Mouse (Mus musculus) embryonic facial prominence, embryonic 14.5 days (tissue): ENCODE measurements at regions not wholly inside any gene's neighbourhood (a gene's known extent, or its start where the extent isn't known, plus 50 kb on each side); places are given as distances from the start of the nearest gene placed in this dataset.
A peak's percentile ranks its signal among the peaks of the same experiment; 100 is the strongest.

ENCODE experiments used
- ATAC-seq: fragments of 200-750 bp; cut with Nextera tagmentation; 2 replicates; pipeline ENCODE4 v1.8.0; 2017; ENCODE audit warnings: low read depth, moderate number of reproducible peaks, moderate TSS enrichment
- DNase-seq: peaks from one replicate; pipeline ENCODE4 v3.0.0-alpha.2; 2015; ENCODE audit warnings: low spot score
- H3K27ac ChIP-seq: fragments of 300-500 bp; sonication (generic); replicated peaks from 2 replicates; pipeline ENCODE4 v1.5.1; 2014; ENCODE audit warnings: low read depth, mild to moderate bottlenecking, low read length, moderate library complexity
- H3K27me3 ChIP-seq: fragments of 300-500 bp; sonication (generic); replicated peaks from 2 replicates; pipeline ENCODE4 v1.6.1; 2014; ENCODE audit warnings: low read length; ENCODE audit not compliant: control insufficient read depth, insufficient read depth
- H3K36me3 ChIP-seq: fragments of 300-500 bp; sonication (generic); 2 replicates; pipeline ENCODE4 v1.6.1; 2014; ENCODE audit warnings: low read length, mixed read lengths; ENCODE audit not compliant: control insufficient read depth, insufficient read depth
- H3K4me1 ChIP-seq: fragments of 300-500 bp; sonication (generic); 2 replicates; pipeline ENCODE4 v1.6.1; 2014; ENCODE audit warnings: antibody characterized with exemption, low read length; ENCODE audit not compliant: control insufficient read depth, insufficient read depth
- H3K4me2 ChIP-seq: fragments of 300-500 bp; sonication (generic); 2 replicates; pipeline ENCODE4 v1.6.1; 2014; ENCODE audit warnings: low read depth, mild to moderate bottlenecking, low read length, moderate library complexity, mixed read lengths
- H3K4me3 ChIP-seq: fragments of 300-500 bp; sonication (generic); 2 replicates; pipeline ENCODE4 v1.5.1; 2014; ENCODE audit warnings: low read depth, mild to moderate bottlenecking, low read length
- H3K9ac ChIP-seq: fragments of 300-500 bp; sonication (generic); 2 replicates; pipeline ENCODE4 v1.6.1; 2014; ENCODE audit warnings: low read depth, mild to moderate bottlenecking, low read length, moderate library complexity, mixed read lengths
- H3K9me3 ChIP-seq: fragments of 300-500 bp; sonication (generic); 2 replicates; pipeline ENCODE4 v1.6.1; 2016; ENCODE audit warnings: low read length; ENCODE audit not compliant: control insufficient read depth
- WGBS: fragments of 180-500 bp; shearing (Covaris S2); extraction: QIAGEN DNeasy Blood & Tissue Kit; methylation state at CpG from one replicate; pipeline ENCODE4 v1.1.7; 2014; 5-methylcytosine and 5-hydroxymethylcytosine counted together

DNA sequence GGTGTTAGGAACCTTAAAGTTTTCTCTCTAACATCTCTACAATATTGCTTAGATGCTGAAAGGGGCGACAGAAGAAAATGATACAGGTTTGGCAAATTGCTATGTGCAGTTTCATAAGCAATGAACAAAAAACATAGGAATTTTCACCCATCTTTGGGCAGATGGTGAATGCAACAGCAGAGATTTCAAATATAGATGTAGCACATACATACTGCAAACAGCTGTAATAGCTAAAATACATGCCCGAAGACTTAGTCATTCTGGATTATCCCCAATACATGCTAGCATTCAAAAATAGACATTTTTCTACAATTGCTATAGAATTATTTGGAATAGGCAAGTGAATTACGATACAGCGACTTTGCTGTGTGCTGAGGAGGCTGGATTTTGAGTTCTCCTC is 544.1 kb downstream of the D3Ertd751e start:
- H3K9me3 ChIP-seq: no peaks in the 10 kb centered on the region
- no peak overlapping the region for H3K4me2 ChIP-seq
- H3K27ac ChIP-seq: no peak overlapping the region
- H3K9ac ChIP-seq: no peak overlapping the region
- WGBS: 80% methylated on average over 4 of the region's 4 CpGs
- no peaks in the 10 kb centered on the region for H3K27me3 ChIP-seq
- DNase-seq (no peak), ATAC-seq (no peak)
- H3K4me3 ChIP-seq: no peak overlapping the region
- H3K4me1 ChIP-seq: no peaks in the 10 kb centered on the region
- H3K36me3 ChIP-seq: no peaks in the 10 kb centered on the region

DNA sequence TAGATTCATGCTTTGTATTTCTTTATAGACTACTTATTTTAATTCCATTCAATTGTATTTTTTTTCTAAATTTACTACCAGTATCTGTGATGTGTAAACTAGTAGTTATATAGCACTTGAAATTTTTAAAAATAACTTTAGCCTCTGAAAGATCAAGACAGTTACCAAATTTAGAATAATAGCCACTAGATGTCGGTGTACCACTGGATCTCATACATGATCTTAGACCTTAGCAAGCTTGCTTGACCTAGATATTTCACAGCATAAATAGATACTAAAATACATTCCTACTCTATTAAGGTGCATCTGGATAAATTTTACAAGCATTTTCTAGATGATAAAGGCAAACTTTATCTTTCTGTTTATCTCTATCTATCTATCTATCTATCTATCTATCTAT is 570.0 kb downstream of the D3Ertd751e start:
- Histone ChIP-seq H3K27me3 (no peaks in the 10 kb centered on the region), H3K27ac (no peak overlapping the region), H3K36me3 (no peaks in the 10 kb centered on the region), H3K4me1 (no peaks in the 10 kb centered on the region), H3K4me3 (no peak overlapping the region), H3K9me3 (no peaks in the 10 kb centered on the region), H3K9ac (no peak overlapping the region), H3K4me2 (no peak overlapping the region)
- 86% methylated on average over 1 of the region's 1 CpGs for WGBS
- ATAC-seq: no peak
- no peak for DNase-seq

- ATAC-seq (no peak), DNase-seq (peak; percentile 0)
- Histone ChIP-seq H3K4me1 (no peaks in the 10 kb centered on the region), H3K36me3 (no peaks in the 10 kb centered on the region), H3K27ac (no peak overlapping the region), H3K4me3 (no peak overlapping the region), H3K9me3 (no peaks in the 10 kb centered on the region), H3K9ac (no peak overlapping the region), H3K4me2 (no peak overlapping the region), H3K27me3 (no peaks in the 10 kb centered on the region)
- 77% methylated on average over 2 of the region's 2 CpGs for WGBS
Measured at GRCm38 (mm10) chr3:42327708-42328107, 585.3 kb downstream of the D3Ertd751e start.

DNA sequence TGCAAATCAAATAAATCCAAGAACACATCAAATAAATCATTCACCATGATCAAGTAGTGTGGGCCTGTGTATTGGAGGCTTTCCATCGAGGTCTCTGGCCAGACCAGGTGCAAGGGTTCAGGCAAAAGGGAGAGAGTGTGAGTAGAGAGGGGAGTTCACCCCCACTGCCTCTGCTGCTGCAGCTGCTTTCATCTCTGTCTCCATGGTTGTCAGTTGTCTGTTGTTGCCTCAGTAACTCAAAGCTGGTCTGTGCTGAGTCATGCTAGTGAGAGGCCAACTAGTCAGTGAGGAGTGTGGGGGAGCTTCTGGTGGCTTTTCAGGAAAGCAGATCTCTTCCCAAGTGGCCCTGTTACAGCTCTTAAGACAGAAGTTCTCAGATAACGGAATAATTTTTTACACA is 600.4 kb downstream of the D3Ertd751e start:
- ATAC-seq: no peak
- peak; percentile 2 for DNase-seq
- Histone ChIP-seq H3K4me3 (no peak overlapping the region), H3K4me2 (no peak overlapping the region), H3K4me1 (no peaks in the 10 kb centered on the region), H3K9me3 (no peaks in the 10 kb centered on the region), H3K36me3 (no peaks in the 10 kb centered on the region), H3K27me3 (no peaks in the 10 kb centered on the region), H3K27ac (no peak overlapping the region), H3K9ac (no peak overlapping the region)
- 63% methylated on average over 2 of the region's 2 CpGs for WGBS

DNA sequence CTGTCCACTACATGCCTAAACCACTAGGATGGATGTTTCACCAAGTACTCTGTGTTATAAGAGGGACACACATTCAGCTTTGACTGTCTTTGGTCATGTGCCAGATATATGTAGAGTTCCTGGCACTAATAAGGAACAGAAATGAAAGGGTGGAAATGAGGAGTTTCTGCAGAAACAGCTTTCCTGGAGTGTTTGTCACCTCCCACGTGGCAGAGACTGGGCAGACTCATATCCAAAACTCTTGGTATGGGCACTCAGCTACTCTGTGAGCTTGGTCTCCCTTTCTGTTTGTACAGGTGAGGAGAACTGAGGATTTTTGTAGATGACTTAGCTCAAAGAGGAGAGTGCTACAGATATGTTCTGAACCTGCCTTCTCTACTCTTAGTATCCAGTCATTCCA is 634.4 kb downstream of the D3Ertd751e start:
- no peak overlapping the region for H3K4me3 ChIP-seq
- H3K36me3 ChIP-seq: no peaks in the 10 kb centered on the region
- H3K9ac ChIP-seq: no peak overlapping the region
- H3K4me2 ChIP-seq: no peak overlapping the region
- no peak for DNase-seq
- no peaks in the 10 kb centered on the region for H3K9me3 ChIP-seq
- no peaks in the 10 kb centered on the region for H3K4me1 ChIP-seq
- no peaks in the 10 kb centered on the region for H3K27me3 ChIP-seq
- 29% methylated on average over 1 of the region's 1 CpGs for WGBS
- ATAC-seq: no peak
- no peak overlapping the region for H3K27ac ChIP-seq

DNA sequence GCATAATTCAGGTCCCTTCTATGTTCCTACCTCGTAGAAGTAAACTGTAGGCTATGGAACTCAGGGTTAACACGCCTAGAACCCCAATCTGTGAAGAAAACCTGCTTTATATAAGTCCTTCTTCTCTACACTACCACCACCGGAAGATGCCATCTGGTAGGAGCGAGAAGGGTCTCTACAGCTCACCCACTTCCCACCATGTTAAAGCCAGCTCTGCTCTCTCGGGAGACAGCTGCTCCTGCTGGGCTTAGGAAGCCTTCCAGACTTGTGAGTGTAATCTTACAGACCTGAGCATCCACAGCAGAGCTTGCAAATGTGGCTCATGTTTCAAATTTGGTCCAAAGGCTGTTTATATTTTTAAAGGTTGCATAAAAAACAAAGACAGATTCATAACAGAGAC is 639.7 kb downstream of the D3Ertd751e start:
- Histone ChIP-seq H3K36me3 (no peaks in the 10 kb centered on the region), H3K9ac (no peak overlapping the region), H3K27ac (no peak overlapping the region), H3K4me3 (no peak overlapping the region), H3K27me3 (no peaks in the 10 kb centered on the region), H3K4me1 (no peaks in the 10 kb centered on the region), H3K9me3 (no peaks in the 10 kb centered on the region), H3K4me2 (no peak overlapping the region)
- no peak for ATAC-seq
- WGBS: 72% methylated on average over 5 of the region's 5 CpGs
- DNase-seq: peak; percentile 6

GRCm38 (mm10) chr3:42402716-42403115 is 660.3 kb downstream of the D3Ertd751e start:
- ATAC-seq: no peak
- DNase-seq: no peak
- H3K27me3 ChIP-seq: no peaks in the 10 kb centered on the region
- no peak overlapping the region for H3K27ac ChIP-seq
- H3K9ac ChIP-seq: no peak overlapping the region
- no peaks in the 10 kb centered on the region for H3K9me3 ChIP-seq
- H3K4me3 ChIP-seq: no peak overlapping the region
- H3K4me2 ChIP-seq: no peak overlapping the region
- no peaks in the 10 kb centered on the region for H3K4me1 ChIP-seq
- no peaks in the 10 kb centered on the region for H3K36me3 ChIP-seq

GRCm38 (mm10) chr3:42408958-42409633 is 666.7 kb downstream of the D3Ertd751e start:
- Histone ChIP-seq H3K27ac (no peak overlapping the region), H3K4me3 (no peak overlapping the region), H3K36me3 (no peaks in the 10 kb centered on the region), H3K4me1 (no peaks in the 10 kb centered on the region), H3K9ac (no peak overlapping the region), H3K27me3 (no peaks in the 10 kb centered on the region), H3K4me2 (no peak overlapping the region), H3K9me3 (no peaks in the 10 kb centered on the region)
- 78% methylated on average over 2 of the region's 2 CpGs for WGBS
- DNase-seq: no peak
- no peak for ATAC-seq

GRCm38 (mm10) chr3:42427363-42427762 is 685.0 kb downstream of the D3Ertd751e start:
- ATAC-seq (peak; percentile 63; the same call in 1 of the 2 replicates), DNase-seq (peak; percentile 55)
- Histone ChIP-seq H3K36me3 (no peaks in the 10 kb centered on the region), H3K9me3 (no peaks in the 10 kb centered on the region), H3K4me2 (no peak overlapping the region), H3K4me1 (no peaks in the 10 kb centered on the region), H3K4me3 (no peak overlapping the region), H3K27me3 (no peaks in the 10 kb centered on the region), H3K27ac (no peak overlapping the region), H3K9ac (no peak overlapping the region)
- 52% methylated on average over 9 of the region's 9 CpGs for WGBS
